Mouse (Mus musculus): Measurements from ENCODE around the gene Fgf9. TPM values are rescaled to one million over a fixed set of nuclear protein-coding genes. Genes with fewer than 3 reads are reported as not detected.

Fgf9 gene
- 7.5 and 8.5 TPM in 2 replicates for polyA plus RNA-seq (2014; fragmentation: Nextera tagmentation; extraction: Ambion mirVana)

GRCm38 (mm10) chr14:58070481-58071119 lies at the start of gene Fgf9:
TSS of gene Fgf9 (plus strand) at chr14:58070547.
- H3K4me1 ChIP-seq (ENCODE audit: control insufficient read depth, insufficient read depth, low read length) = peaks cover 7% of the 10 kb centered on the region; the same call in 1 of the 2 replicates
- ATAC-seq (replicated peaks; ENCODE audit: insufficient number of reproducible peaks, low FRiP score, low TSS enrichment, low read depth) (0 out of 2 replicates have a peak, but pooled peaks have one; percentile 19), DNase-seq (ENCODE audit: low spot score) (peak; percentile 36)

GRCm38 (mm10) chr14:58034567-58034966 lies 35.8 kb upstream of the Fgf9 start:
- no peaks in the 10 kb centered on the region for H3K27me3 ChIP-seq (ENCODE audit: control insufficient read depth, insufficient read depth, low read length)
- H3K4me1 ChIP-seq (ENCODE audit: control insufficient read depth, insufficient read depth, low read length) = no peaks in the 10 kb centered on the region
- H3K9me3 ChIP-seq (replicated peaks; ENCODE audit: control insufficient read depth, low read length) = no peaks in the 10 kb centered on the region
- H3K27ac ChIP-seq (replicated peaks; ENCODE audit: low read depth, low read length) = no peak overlapping the region
- no peak overlapping the region for H3K9ac ChIP-seq (replicated peaks; ENCODE audit: low read length)
- no peaks in the 10 kb centered on the region for H3K36me3 ChIP-seq (replicated peaks; ENCODE audit: control insufficient read depth, insufficient read depth, low read depth, low read length)
- ATAC-seq (replicated peaks; ENCODE audit: insufficient number of reproducible peaks, low FRiP score, low TSS enrichment, low read depth) = no peak
- no peak overlapping the region for H3K4me3 ChIP-seq (ENCODE audit: low read depth, low read length)
- 12% methylated on average over 8 of the region's 8 CpGs for WGBS
- no peak overlapping the region for H3K4me2 ChIP-seq (ENCODE audit: low read depth, low read length)
- DNase-seq (ENCODE audit: low spot score) = peak; percentile 77

More at GRCm38 (mm10) chr14:58070481-58071119, at the start of gene Fgf9:
- H3K9ac ChIP-seq (replicated peaks; ENCODE audit: low read length) = peak within 1 kb of the TSS; percentile 66
- no peak within 1 kb of the TSS for H3K27ac ChIP-seq (replicated peaks; ENCODE audit: low read depth, low read length)
- H3K27me3 ChIP-seq (ENCODE audit: control insufficient read depth, insufficient read depth, low read length) = peaks cover 42% of the 10 kb centered on the region
- under 1% methylated on average over 33 of the region's 33 CpGs for WGBS
- peak within 1 kb of the TSS; percentile 53 for H3K4me3 ChIP-seq (ENCODE audit: low read depth, low read length)
- no peaks in the 10 kb centered on the region for H3K9me3 ChIP-seq (replicated peaks; ENCODE audit: control insufficient read depth, low read length)
- peak within 1 kb of the TSS; percentile 92 for H3K4me2 ChIP-seq (ENCODE audit: low read depth, low read length)
- H3K36me3 ChIP-seq (replicated peaks; ENCODE audit: control insufficient read depth, insufficient read depth, low read depth, low read length) = no peaks in the 10 kb centered on the region

GRCm38 (mm10) chr14:58036174-58036573 lies 34.2 kb upstream of the Fgf9 start:
- Histone ChIP-seq H3K27me3 (ENCODE audit: control insufficient read depth, insufficient read depth, low read length) (no peaks in the 10 kb centered on the region), H3K9me3 (replicated peaks; ENCODE audit: control insufficient read depth, low read length) (no peaks in the 10 kb centered on the region), H3K9ac (replicated peaks; ENCODE audit: low read length) (no peak overlapping the region), H3K4me3 (ENCODE audit: low read depth, low read length) (no peak overlapping the region), H3K4me2 (ENCODE audit: low read depth, low read length) (no peak overlapping the region), H3K4me1 (ENCODE audit: control insufficient read depth, insufficient read depth, low read length) (no peaks in the 10 kb centered on the region), H3K27ac (replicated peaks; ENCODE audit: low read depth, low read length) (no peak overlapping the region), H3K36me3 (replicated peaks; ENCODE audit: control insufficient read depth, insufficient read depth, low read depth, low read length) (no peaks in the 10 kb centered on the region)
- ATAC-seq (replicated peaks; ENCODE audit: insufficient number of reproducible peaks, low FRiP score, low TSS enrichment, low read depth) = peak; percentile 62; the same call in 1 of the 2 replicates
- DNase-seq (ENCODE audit: low spot score) = no peak
- 21% methylated on average over 6 of the region's 6 CpGs for WGBS

GRCm38 (mm10) chr14:58046639-58047284 lies 23.6 kb upstream of the Fgf9 start:
- no peaks in the 10 kb centered on the region for H3K4me1 ChIP-seq (ENCODE audit: control insufficient read depth, insufficient read depth, low read length)
- H3K27ac ChIP-seq (replicated peaks; ENCODE audit: low read depth, low read length) = no peak overlapping the region
- WGBS = 77% methylated on average over 4 of the region's 4 CpGs
- no peaks in the 10 kb centered on the region for H3K9me3 ChIP-seq (replicated peaks; ENCODE audit: control insufficient read depth, low read length)
- H3K4me3 ChIP-seq (ENCODE audit: low read depth, low read length) = no peak overlapping the region
- ATAC-seq (replicated peaks; ENCODE audit: insufficient number of reproducible peaks, low FRiP score, low TSS enrichment, low read depth) = no peak
- no peak overlapping the region for H3K9ac ChIP-seq (replicated peaks; ENCODE audit: low read length)
- no peak overlapping the region for H3K4me2 ChIP-seq (ENCODE audit: low read depth, low read length)
- DNase-seq (ENCODE audit: low spot score) = no peak
- H3K27me3 ChIP-seq (ENCODE audit: control insufficient read depth, insufficient read depth, low read length) = no peaks in the 10 kb centered on the region
- H3K36me3 ChIP-seq (replicated peaks; ENCODE audit: control insufficient read depth, insufficient read depth, low read depth, low read length) = no peaks in the 10 kb centered on the region

GRCm38 (mm10) chr14:58050691-58051090 lies 19.7 kb upstream of the Fgf9 start:
- DNase-seq (ENCODE audit: low spot score) (no peak), ATAC-seq (replicated peaks; ENCODE audit: insufficient number of reproducible peaks, low FRiP score, low TSS enrichment, low read depth) (no peak)
- Histone ChIP-seq H3K27me3 (ENCODE audit: control insufficient read depth, insufficient read depth, low read length) (no peaks in the 10 kb centered on the region), H3K4me2 (ENCODE audit: low read depth, low read length) (no peak overlapping the region), H3K4me1 (ENCODE audit: control insufficient read depth, insufficient read depth, low read length) (no peaks in the 10 kb centered on the region), H3K9ac (replicated peaks; ENCODE audit: low read length) (no peak overlapping the region), H3K9me3 (replicated peaks; ENCODE audit: control insufficient read depth, low read length) (no peaks in the 10 kb centered on the region), H3K4me3 (ENCODE audit: low read depth, low read length) (no peak overlapping the region), H3K36me3 (replicated peaks; ENCODE audit: control insufficient read depth, insufficient read depth, low read depth, low read length) (no peaks in the 10 kb centered on the region), H3K27ac (replicated peaks; ENCODE audit: low read depth, low read length) (no peak overlapping the region)
- WGBS = 75% methylated on average over 5 of the region's 5 CpGs

- Histone ChIP-seq H3K9ac (replicated peaks; ENCODE audit: low read length) (no peak overlapping the region), H3K4me2 (ENCODE audit: low read depth, low read length) (no peak overlapping the region), H3K27me3 (ENCODE audit: control insufficient read depth, insufficient read depth, low read length) (peaks cover 17% of the 10 kb centered on the region), H3K4me3 (ENCODE audit: low read depth, low read length) (no peak overlapping the region), H3K36me3 (replicated peaks; ENCODE audit: control insufficient read depth, insufficient read depth, low read depth, low read length) (no peaks in the 10 kb centered on the region), H3K4me1 (ENCODE audit: control insufficient read depth, insufficient read depth, low read length) (no peaks in the 10 kb centered on the region), H3K9me3 (replicated peaks; ENCODE audit: control insufficient read depth, low read length) (no peaks in the 10 kb centered on the region), H3K27ac (replicated peaks; ENCODE audit: low read depth, low read length) (no peak overlapping the region)
- ATAC-seq (replicated peaks; ENCODE audit: insufficient number of reproducible peaks, low FRiP score, low TSS enrichment, low read depth) = no peak
- 61% methylated on average over 2 of the region's 2 CpGs for WGBS
- DNase-seq (ENCODE audit: low spot score) = no peak
Measured at GRCm38 (mm10) chr14:58067586-58067985, 2.8 kb upstream of the Fgf9 start.

GRCm38 (mm10) chr14:58068641-58069040 lies 1.7 kb upstream of the Fgf9 start:
- peaks cover 26% of the 10 kb centered on the region for H3K27me3 ChIP-seq (ENCODE audit: control insufficient read depth, insufficient read depth, low read length)
- WGBS = 90% methylated on average over 1 of the region's 1 CpGs
- no peak for ATAC-seq (replicated peaks; ENCODE audit: insufficient number of reproducible peaks, low FRiP score, low TSS enrichment, low read depth)
- no peak overlapping the region for H3K27ac ChIP-seq (replicated peaks; ENCODE audit: low read depth, low read length)
- no peak overlapping the region for H3K4me3 ChIP-seq (ENCODE audit: low read depth, low read length)
- no peaks in the 10 kb centered on the region for H3K36me3 ChIP-seq (replicated peaks; ENCODE audit: control insufficient read depth, insufficient read depth, low read depth, low read length)
- no peaks in the 10 kb centered on the region for H3K9me3 ChIP-seq (replicated peaks; ENCODE audit: control insufficient read depth, low read length)
- no peak overlapping the region for H3K4me2 ChIP-seq (ENCODE audit: low read depth, low read length)
- no peak for DNase-seq (ENCODE audit: low spot score)
- H3K9ac ChIP-seq (replicated peaks; ENCODE audit: low read length) = no peak overlapping the region
- H3K4me1 ChIP-seq (ENCODE audit: control insufficient read depth, insufficient read depth, low read length) = peaks cover 4% of the 10 kb centered on the region; the same call in 1 of the 2 replicates

- Histone ChIP-seq H3K36me3 (replicated peaks; ENCODE audit: control insufficient read depth, insufficient read depth, low read depth, low read length) (no peaks in the 10 kb centered on the region), H3K27me3 (ENCODE audit: control insufficient read depth, insufficient read depth, low read length) (peaks cover 36% of the 10 kb centered on the region), H3K4me2 (ENCODE audit: low read depth, low read length) (peak overlapping the region; percentile 92; the same call in 1 of the 2 replicates), H3K9ac (replicated peaks; ENCODE audit: low read length) (no peak overlapping the region), H3K4me1 (ENCODE audit: control insufficient read depth, insufficient read depth, low read length) (peaks cover 7% of the 10 kb centered on the region; the same call in 1 of the 2 replicates), H3K27ac (replicated peaks; ENCODE audit: low read depth, low read length) (no peak overlapping the region), H3K4me3 (ENCODE audit: low read depth, low read length) (no peak overlapping the region), H3K9me3 (replicated peaks; ENCODE audit: control insufficient read depth, low read length) (no peaks in the 10 kb centered on the region)
- 3% methylated on average over 6 of the region's 6 CpGs for WGBS
- DNase-seq (ENCODE audit: low spot score) (peak; percentile 29), ATAC-seq (replicated peaks; ENCODE audit: insufficient number of reproducible peaks, low FRiP score, low TSS enrichment, low read depth) (no peak)
Measured at GRCm38 (mm10) chr14:58069927-58070326, 420 bp upstream of the Fgf9 start.

Data from embryonic facial prominence, embryonic 11.5 days (tissue).